Comparison of ENCODE assay signal across 9 mouse cellular contexts in genomic region chr10:13596073-13596472, GRCm38 (mm10). TPM values are rescaled to one million over a fixed set of nuclear protein-coding genes. Genes with fewer than 3 reads are reported as not detected.
A peak's percentile ranks its signal among the peaks of the same experiment; 100 is the strongest.
DNase-seq lines count a peak whose midpoint lies in the region; ATAC-seq and TF ChIP-seq lines count a peak whose summit lies in the region.
"Had no signal": no experiment of that assay in that cellular context is flagged by ENCODE, and none has a peak within 500 bp of the region (broad histone marks: within the 10 kb centered on the region; RNA-seq: fewer than 3 reads in every experiment).

No protein-coding gene starts in this region.

- H3K4me2 ChIP-seq in hindbrain, embryonic 11.5 days (replicated peaks; ENCODE audit: low read depth, low read length): no peak overlapping the region
- H3K4me2 ChIP-seq in midbrain, postnatal 0 days (ENCODE audit: low read depth, low read length, poor library complexity, severe bottlenecking): no peak overlapping the region
- H3K4me2 ChIP-seq in midbrain, embryonic 15.5 days: no peak overlapping the region
- H3K4me2 ChIP-seq in embryonic facial prominence, embryonic 14.5 days (ENCODE audit: low read depth, low read length): no peak overlapping the region

- no peaks in the 10 kb centered on the region for H3K4me1 ChIP-seq in hindbrain, embryonic 11.5 days (replicated peaks; ENCODE audit: control insufficient read depth, insufficient read depth, low read length)
- H3K4me1 ChIP-seq in hindbrain, embryonic 10.5 days (replicated peaks): peaks cover 5% of the 10 kb centered on the region; the same call in 1 of the 2 replicates
- H3K4me1 ChIP-seq in midbrain, postnatal 0 days (ENCODE audit: insufficient read depth, low read length): no peaks in the 10 kb centered on the region
- H3K4me1 ChIP-seq in midbrain, embryonic 15.5 days: no peaks in the 10 kb centered on the region
- 0 out of 2 replicates have a peak, but pooled peaks cover 3% of the 10 kb centered on the region for H3K4me1 ChIP-seq in embryonic facial prominence, embryonic 14.5 days (ENCODE audit: control insufficient read depth, insufficient read depth, low read length)

- no peak for ATAC-seq in hindbrain, embryonic 11.5 days (ENCODE audit: low FRiP score)
- ATAC-seq in midbrain, postnatal 0 days (ENCODE audit: low FRiP score): no peak
- ATAC-seq in midbrain, embryonic 15.5 days (replicated peaks): no peak
- ATAC-seq in embryonic facial prominence, embryonic 14.5 days (ENCODE audit: low read depth): no peak
- no peak for ATAC-seq in granulocyte monocyte progenitor cell, adult 5-6 weeks (replicated peaks; ENCODE audit: poor library complexity, severe bottlenecking)

- no peak for TF ChIP-seq CTCF in midbrain, postnatal 0 days (IDR thresholded peaks at IDR 0.05)

- no peak overlapping the region for H3K4me3 ChIP-seq in hindbrain, embryonic 11.5 days (ENCODE audit: low read depth, low read length)
- no peak overlapping the region for H3K4me3 ChIP-seq in hindbrain, embryonic 10.5 days
- no peak overlapping the region for H3K4me3 ChIP-seq in midbrain, postnatal 0 days (ENCODE audit: low read depth, low read length)
- no peak overlapping the region for H3K4me3 ChIP-seq in midbrain, embryonic 15.5 days
- no peak overlapping the region for H3K4me3 ChIP-seq in embryonic facial prominence, embryonic 14.5 days (ENCODE audit: low read depth, low read length)

- no peaks in the 10 kb centered on the region for H3K36me3 ChIP-seq in hindbrain, embryonic 11.5 days (ENCODE audit: control insufficient read depth, insufficient read depth, low read length)
- no peaks in the 10 kb centered on the region for H3K36me3 ChIP-seq in hindbrain, embryonic 10.5 days
- H3K36me3 ChIP-seq in midbrain, postnatal 0 days (ENCODE audit: insufficient read depth, low read length): no peaks in the 10 kb centered on the region
- H3K36me3 ChIP-seq in midbrain, embryonic 15.5 days (replicated peaks): no peaks in the 10 kb centered on the region
- H3K36me3 ChIP-seq in embryonic facial prominence, embryonic 14.5 days (ENCODE audit: control insufficient read depth, insufficient read depth, low read length): no peaks in the 10 kb centered on the region

- H3K27ac ChIP-seq in hindbrain, embryonic 11.5 days (ENCODE audit: low read depth, low read length): no peak overlapping the region
- H3K27ac ChIP-seq in hindbrain, embryonic 10.5 days: no peak overlapping the region
- no peak overlapping the region for H3K27ac ChIP-seq in midbrain, postnatal 0 days (ENCODE audit: low read depth, low read length)
- H3K27ac ChIP-seq in midbrain, embryonic 15.5 days: no peak overlapping the region
- no peak overlapping the region for H3K27ac ChIP-seq in embryonic facial prominence, embryonic 14.5 days (replicated peaks; ENCODE audit: low read depth, low read length)

- H3K9me3 ChIP-seq in hindbrain, embryonic 11.5 days (ENCODE audit: control insufficient read depth, low read length): no peaks in the 10 kb centered on the region
- H3K9me3 ChIP-seq in hindbrain, embryonic 10.5 days: peaks cover 6% of the 10 kb centered on the region; the same call in 1 of the 2 replicates
- H3K9me3 ChIP-seq in midbrain, postnatal 0 days (ENCODE audit: low read length): no peaks in the 10 kb centered on the region
- no peaks in the 10 kb centered on the region for H3K9me3 ChIP-seq in midbrain, embryonic 15.5 days
- peaks cover 5% of the 10 kb centered on the region; the same call in 1 of the 2 replicates for H3K9me3 ChIP-seq in embryonic facial prominence, embryonic 14.5 days (ENCODE audit: control insufficient read depth, low read length)

- 35% methylated on average over 3 of the region's 3 CpGs for WGBS in hindbrain, embryonic 11.5 days
- 38% methylated on average over 3 of the region's 3 CpGs for WGBS in hindbrain, embryonic 10.5 days
- whole genome bisulfite sequencing in midbrain, postnatal 0 days: 23% methylated on average over 3 of the region's 3 CpGs
- WGBS in midbrain, embryonic 15.5 days: 35% methylated on average over 3 of the region's 3 CpGs
- WGBS in embryonic facial prominence, embryonic 14.5 days: 27% methylated on average over 3 of the region's 3 CpGs

- DNase-seq in hindbrain, embryonic 11.5 days (ENCODE audit: low spot score): peak; percentile 3
- DNase-seq in hindbrain, embryonic 10.5 days (ENCODE audit: low spot score): no peak
- DNase-seq in midbrain, postnatal 0 days (ENCODE audit: low spot score): peak; percentile 15
- peak; percentile 67 for DNase-seq in embryonic facial prominence, embryonic 14.5 days (ENCODE audit: low spot score)
- DNase-seq in right cerebral cortex, postnatal 14 days: peak; percentile 21
- DNase-seq in adrenal gland, postnatal 36 days: no peak
- DNase-seq: cerebellum, adult 18-20 months had no signal

- no peaks in the 10 kb centered on the region for H3K27me3 ChIP-seq in hindbrain, embryonic 11.5 days (ENCODE audit: control insufficient read depth, insufficient read depth, low read length)
- H3K27me3 ChIP-seq in hindbrain, embryonic 10.5 days (ENCODE audit: insufficient read depth, poor library complexity, severe bottlenecking): no peaks in the 10 kb centered on the region
- H3K27me3 ChIP-seq in midbrain, postnatal 0 days (ENCODE audit: insufficient read depth, low read length): no peaks in the 10 kb centered on the region
- no peaks in the 10 kb centered on the region for H3K27me3 ChIP-seq in midbrain, embryonic 15.5 days (replicated peaks)
- H3K27me3 ChIP-seq in embryonic facial prominence, embryonic 14.5 days (replicated peaks; ENCODE audit: control insufficient read depth, insufficient read depth, low read length): no peaks in the 10 kb centered on the region

- no peak overlapping the region for H3K9ac ChIP-seq in hindbrain, embryonic 11.5 days (ENCODE audit: low read depth, low read length)
- no peak overlapping the region for H3K9ac ChIP-seq in midbrain, postnatal 0 days (replicated peaks; ENCODE audit: low read length, poor library complexity, severe bottlenecking)
- no peak overlapping the region for H3K9ac ChIP-seq in midbrain, embryonic 15.5 days
- no peak overlapping the region for H3K9ac ChIP-seq in embryonic facial prominence, embryonic 14.5 days (ENCODE audit: low read depth, low read length)

RNA-seq across cellular contexts. Expression of gene Pex3, which starts 43.1 kb away (rescaled TPM):
- polyA plus RNA-seq in hindbrain, embryonic 11.5 days (2014; fragmentation: Nextera tagmentation; extraction: Ambion mirVana): 24.4 and 26.3 TPM in 2 replicates
- polyA plus RNA-seq in hindbrain, embryonic 10.5 days (2016; fragmentation: Nextera tagmentation; extraction: Ambion mirVana): 15.6 and 19.6 TPM in 2 replicates
- 27.7 and 39.7 TPM in 2 replicates for total RNA-seq in midbrain, postnatal 0 days (2014; rRNA removed)
- 32.6 and 35.5 TPM in 2 replicates for polyA plus RNA-seq in midbrain, postnatal 0 days (2015; fragmentation: Nextera tagmentation; extraction: Ambion mirVana)
- polyA plus RNA-seq in midbrain, embryonic 15.5 days (2015; fragmentation: Nextera tagmentation; extraction: Ambion mirVana): 27.8 TPM in 2 replicates
- polyA plus RNA-seq in embryonic facial prominence, embryonic 14.5 days (2014; fragmentation: Nextera tagmentation; extraction: Ambion mirVana): 31.3 and 38.2 TPM in 2 replicates
- total RNA-seq in granulocyte monocyte progenitor cell, adult 5-6 weeks (2014; fragmentation: Nextera tagmentation): 22.5 and 36.2 TPM in 2 replicates
- 17.2 and 20.2 TPM in 2 replicates for total RNA-seq in granulocyte monocyte progenitor cell, adult 5-6 weeks (2017)
- total RNA-seq in adrenal gland, postnatal 36 days (2021): 10 to 100 TPM; 30.1 to 38.4 TPM

RNA-seq across cellular contexts. Expression of gene Adat2, which starts 43.4 kb away (rescaled TPM):
- 3.8 and 5.0 TPM in 2 replicates for polyA plus RNA-seq in hindbrain, embryonic 11.5 days (2014; fragmentation: Nextera tagmentation; extraction: Ambion mirVana)
- 4.2 and 5.3 TPM in 2 replicates for polyA plus RNA-seq in hindbrain, embryonic 10.5 days (2016; fragmentation: Nextera tagmentation; extraction: Ambion mirVana)
- total RNA-seq in midbrain, postnatal 0 days (2014; rRNA removed): 2.0 and 2.7 TPM in 2 replicates
- polyA plus RNA-seq in midbrain, postnatal 0 days (2015; fragmentation: Nextera tagmentation; extraction: Ambion mirVana): 1.9 TPM in 2 replicates
- 1.5 and 2.0 TPM in 2 replicates for polyA plus RNA-seq in midbrain, embryonic 15.5 days (2015; fragmentation: Nextera tagmentation; extraction: Ambion mirVana)
- polyA plus RNA-seq in embryonic facial prominence, embryonic 14.5 days (2014; fragmentation: Nextera tagmentation; extraction: Ambion mirVana): 4.1 and 4.9 TPM in 2 replicates
- 8.9 and 12.2 TPM in 2 replicates for total RNA-seq in granulocyte monocyte progenitor cell, adult 5-6 weeks (2014; fragmentation: Nextera tagmentation)
- total RNA-seq in granulocyte monocyte progenitor cell, adult 5-6 weeks (2017): 5.8 and 7.9 TPM in 2 replicates
- total RNA-seq in adrenal gland, postnatal 36 days (2021): 1 to 10 TPM; 3.0 to 4.1 TPM

Comparison
In these comparisons a context has a peak if more than half of its experiments do, and no peak if none do; other contexts are left out.
1. DNase-seq: peak in hindbrain, embryonic 11.5 days (single experiment), midbrain, postnatal 0 days (single experiment), embryonic facial prominence, embryonic 14.5 days (single experiment) and right cerebral cortex, postnatal 14 days (single experiment); none in hindbrain, embryonic 10.5 days (single experiment) and adrenal gland, postnatal 36 days (0 of 2).